Mouse (Mus musculus) neural tube, postnatal 0 days (tissue): ENCODE measurements around the gene Retnlb. TPM values are rescaled to one million over a fixed set of nuclear protein-coding genes. Genes with fewer than 3 reads are reported as not detected.

ENCODE experiments used
- polyA plus RNA-seq: library from polyadenylated mRNA; unstranded; fragments of >200 nt; fragmentation: Nextera tagmentation; extraction: Ambion mirVana; gene quantifications from 2 replicates; pipeline ENCODE4 v1.2.1, GENCODE M21; 2015

Gene Retnlb
- not detected in 2 replicates for polyA plus RNA-seq

DNA sequence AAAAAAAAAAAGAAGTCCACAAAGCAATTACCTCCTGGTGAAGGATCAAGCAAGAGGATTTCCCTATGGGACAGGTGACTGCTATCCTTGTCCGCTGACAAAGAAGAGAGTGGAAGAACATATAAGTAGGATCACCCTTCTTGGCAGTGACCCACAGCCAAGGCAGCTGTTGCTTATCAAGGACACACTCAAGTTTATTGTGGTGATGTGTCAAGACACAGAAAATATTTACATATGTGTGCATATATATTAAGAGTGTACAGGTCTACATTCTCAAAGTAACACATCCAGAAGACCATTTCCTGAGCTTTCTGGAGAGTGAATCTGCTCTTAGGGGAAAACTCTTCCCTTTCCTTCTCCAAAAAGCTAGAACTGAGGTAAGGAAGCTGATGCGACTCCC, at the start of gene Retnlb:
Gene Retnlb, plus strand, starts transcription at position 162 of the 400 bp plus-strand sequence.

DNA sequence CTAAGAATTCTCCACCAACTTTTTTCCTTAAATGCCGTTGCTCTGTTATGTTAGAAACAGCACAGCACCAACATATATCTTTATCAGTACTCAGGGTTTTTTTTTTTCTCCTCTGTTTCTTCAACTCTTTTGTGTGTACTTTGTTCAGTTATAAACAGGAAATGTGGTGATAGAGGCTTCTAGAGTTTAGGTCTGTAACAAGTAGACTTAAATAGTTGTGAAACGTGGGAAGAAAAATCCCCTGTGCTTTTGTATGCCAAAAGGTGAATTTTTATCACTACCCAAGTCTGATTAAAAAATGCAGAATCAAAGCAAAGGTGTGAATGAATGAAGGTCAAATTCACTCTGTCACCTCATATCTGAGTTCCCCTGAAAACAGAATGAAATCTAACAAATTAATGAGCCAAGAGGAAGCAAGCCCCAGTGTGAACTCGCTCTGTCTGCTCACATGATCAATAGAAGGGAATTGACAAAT, 44.6 kb upstream of the Retnlb start, which contains the start of gene Trat1:
Gene Trat1, minus strand, starts transcription at position 51 of the 475 bp plus-strand sequence.

DNA sequence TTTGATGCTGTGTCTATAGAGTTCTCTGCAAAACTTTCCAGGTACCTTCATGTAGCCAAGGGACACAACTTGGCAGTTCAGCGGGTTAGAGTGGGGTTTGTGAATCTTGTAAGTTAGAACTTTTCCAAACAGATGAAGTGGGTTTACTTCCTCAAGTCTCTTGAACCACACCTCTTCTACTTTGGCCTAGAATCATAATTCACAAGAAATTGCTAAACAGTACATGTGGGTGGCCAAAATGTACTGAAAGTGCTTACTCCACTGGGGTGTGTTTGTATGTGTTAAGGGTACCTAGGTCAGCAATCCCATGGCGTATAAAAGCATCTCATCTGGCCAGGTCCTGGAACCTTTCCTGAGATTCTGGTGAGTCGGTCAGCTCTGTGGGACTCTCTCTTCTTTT, 25.6 kb downstream of the Retnlb start, which contains the start of gene Retnla:
Gene Retnla, plus strand, starts transcription at position 286 of the 400 bp plus-strand sequence.

Other genes starting within 250 kb of the Retnlb start
- gene Trat1, start 44.8 kb upstream of the Retnlb start, polyA plus RNA-seq: not detected in 2 replicates
- gene Retnla, start 25.7 kb downstream of the Retnlb start, polyA plus RNA-seq: 0.27 TPM in 1 of 2 replicates, not detected in the other
- 0.57 and 3.7 TPM in 2 replicates for gene Retnlg, start 55.8 kb downstream of the Retnlb start, polyA plus RNA-seq
- gene Dzip3, start 177.3 kb downstream of the Retnlb start, polyA plus RNA-seq: 48.5 and 51.5 TPM in 2 replicates
- gene Cip2a, start 177.3 kb downstream of the Retnlb start, polyA plus RNA-seq: 2.2 and 2.5 TPM in 2 replicates
- 0.08 and 0.10 TPM in 2 replicates for gene Myh15, start 240.6 kb downstream of the Retnlb start, polyA plus RNA-seq